In genomic region chr1:91755102-91755501, GRCm38 (mm10) we compare ENCODE assay signal across 8 mouse cellular contexts. TPM values are rescaled to one million over a fixed set of nuclear protein-coding genes. Genes with fewer than 3 reads are reported as not detected.
DNase-seq lines count a peak whose midpoint lies in the region; ATAC-seq and TF ChIP-seq lines count a peak whose summit lies in the region.

No protein-coding gene starts in this region.

- peak; percentile 35 for DNase-seq in 3134 (ENCODE audit: extremely low read depth, insufficient read length, low spot score)
- DNase-seq in adrenal gland, adult 8-10 months: peak; percentile 30
- peak; percentile 90 for DNase-seq in embryonic facial prominence, embryonic 10.5 days (ENCODE audit: low spot score)
- DNase-seq in heart, adult 2 months: peak; percentile 38 to 68
- peak; percentile 18 to 52 for DNase-seq in kidney, adult 8-10 months
- DNase-seq in limb, embryonic 11.5 days (ENCODE audit: low spot score): peak; percentile 90
- peak; percentile 79 for DNase-seq in thymus, postnatal 0 days (ENCODE audit: low spot score)

- H3K27ac ChIP-seq in embryonic facial prominence, embryonic 10.5 days (replicated peaks): peak overlapping the region; percentile 81
- H3K27ac ChIP-seq in heart, adult 2 months: no peak overlapping the region
- H3K27ac ChIP-seq in limb, embryonic 11.5 days (replicated peaks; ENCODE audit: low read depth, low read length): no peak overlapping the region
- no peak overlapping the region for H3K27ac ChIP-seq in neural tube, embryonic 13.5 days (replicated peaks)

- no peaks in the 10 kb centered on the region for H3K79me2 ChIP-seq in heart, adult 2 months (replicated peaks; ENCODE audit: control insufficient read depth, insufficient read depth, low read length)

- H3K4me3 ChIP-seq in embryonic facial prominence, embryonic 10.5 days: peak overlapping the region; percentile 33; the same call in 1 of the 2 replicates
- H3K4me3 ChIP-seq in heart, adult 2 months: no peak overlapping the region
- H3K4me3 ChIP-seq in limb, embryonic 11.5 days (ENCODE audit: low read depth, low read length): no peak overlapping the region
- no peak overlapping the region for H3K4me3 ChIP-seq in neural tube, embryonic 13.5 days

- H3K36me3 ChIP-seq in embryonic facial prominence, embryonic 10.5 days (replicated peaks): no peaks in the 10 kb centered on the region
- no peaks in the 10 kb centered on the region for H3K36me3 ChIP-seq in heart, adult 2 months (ENCODE audit: control insufficient read depth, insufficient read depth, low read length)
- no peaks in the 10 kb centered on the region for H3K36me3 ChIP-seq in limb, embryonic 11.5 days (ENCODE audit: control insufficient read depth, insufficient read depth, low read length)
- no peaks in the 10 kb centered on the region for H3K36me3 ChIP-seq in neural tube, embryonic 13.5 days

- no peak for TF ChIP-seq POLR2A in heart, adult 2 months (IDR thresholded peaks at IDR 0.05; ENCODE audit: insufficient read depth, low read depth, low read length)

- no peak for TF ChIP-seq EP300 in heart, adult 2 months (IDR thresholded peaks at IDR 0.05; ENCODE audit: insufficient read depth, low read depth, low read length)

- H3K4me1 ChIP-seq in embryonic facial prominence, embryonic 10.5 days: peaks cover 51% of the 10 kb centered on the region
- no peaks in the 10 kb centered on the region for H3K4me1 ChIP-seq in heart, adult 2 months (ENCODE audit: control insufficient read depth, insufficient read depth, low read length)
- H3K4me1 ChIP-seq in limb, embryonic 11.5 days (ENCODE audit: control insufficient read depth, insufficient read depth, low read length): peaks cover 22% of the 10 kb centered on the region
- peaks cover 14% of the 10 kb centered on the region for H3K4me1 ChIP-seq in neural tube, embryonic 13.5 days (replicated peaks)

- intact Hi-C loops in heart, adult 2 months (cut with DNase I): loop anchor here (1.0 to 10.0 kb wide), 5 partner anchors 117 to 330 kb away; no protein-coding TSS in a partner anchor

- H3K9me3 ChIP-seq in embryonic facial prominence, embryonic 10.5 days: no peaks in the 10 kb centered on the region
- H3K9me3 ChIP-seq in limb, embryonic 11.5 days (ENCODE audit: control insufficient read depth, low read length): no peaks in the 10 kb centered on the region
- no peaks in the 10 kb centered on the region for H3K9me3 ChIP-seq in neural tube, embryonic 13.5 days

- peak; percentile 67; the same call in 1 of the 2 replicates for ATAC-seq in limb, embryonic 11.5 days (ENCODE audit: insufficient number of reproducible peaks, low FRiP score, low TSS enrichment, low read depth)
- ATAC-seq in neural tube, embryonic 13.5 days (ENCODE audit: low read depth): peak; percentile 76

- no peak overlapping the region for H3K4me2 ChIP-seq in limb, embryonic 11.5 days (ENCODE audit: low read depth, severe bottlenecking)
- H3K4me2 ChIP-seq in neural tube, embryonic 13.5 days: peak overlapping the region; percentile 46

- WGBS in embryonic facial prominence, embryonic 10.5 days: under 1% methylated on average over 9 of the region's 9 CpGs
- WGBS in heart, adult 2 months: 2% methylated on average over 9 of the region's 9 CpGs
- WGBS in limb, embryonic 11.5 days: 3% methylated on average over 9 of the region's 9 CpGs
- 2% methylated on average over 9 of the region's 9 CpGs for WGBS in neural tube, embryonic 13.5 days

- H3K27me3 ChIP-seq in embryonic facial prominence, embryonic 10.5 days (replicated peaks; ENCODE audit: low read depth, poor library complexity, severe bottlenecking): peaks cover 5% of the 10 kb centered on the region; the same call in 1 of the 2 replicates
- H3K27me3 ChIP-seq in heart, adult 2 months (ENCODE audit: control insufficient read depth, insufficient read depth, low read length): no peaks in the 10 kb centered on the region
- H3K27me3 ChIP-seq in limb, embryonic 11.5 days (ENCODE audit: control insufficient read depth, insufficient read depth, low read length): no peaks in the 10 kb centered on the region
- H3K27me3 ChIP-seq in neural tube, embryonic 13.5 days: peaks cover 11% of the 10 kb centered on the region; the same call in 1 of the 2 replicates

- TF ChIP-seq CTCF in heart, adult 2 months (IDR thresholded peaks at IDR 0.05): peak; percentile 77

- H3K9ac ChIP-seq in heart, adult 2 months (ENCODE audit: low read depth, low read length): no peak overlapping the region
- H3K9ac ChIP-seq in limb, embryonic 11.5 days (ENCODE audit: low read length): no peak overlapping the region
- peak overlapping the region; percentile 49; the same call in 1 of the 2 replicates for H3K9ac ChIP-seq in neural tube, embryonic 13.5 days

RNA-seq across cellular contexts. Expression of gene Twist2, which starts 46.2 kb away (rescaled TPM):
- 1 to 10 TPM; 2.4 to 3.8 (median 2.7) TPM for total RNA-seq in adrenal gland, adult 8-10 months (2022)
- polyA plus RNA-seq in embryonic facial prominence, embryonic 10.5 days (2016; fragmentation: Nextera tagmentation; extraction: Ambion mirVana): 53.8 and 55.3 TPM in 2 replicates
- total RNA-seq in heart, adult 2 months (2021): 1 to 10 TPM; 1.1 to 2.4 TPM
- polyA plus RNA-seq in heart, adult 2 months (2012; rRNA removed): 2.5 and 4.7 TPM in 2 replicates
- 43.8 and 47.0 TPM in 2 replicates for polyA plus RNA-seq in limb, embryonic 11.5 days (2014; fragmentation: Nextera tagmentation; extraction: Ambion mirVana)
- polyA plus RNA-seq in neural tube, embryonic 13.5 days (2015; fragmentation: Nextera tagmentation; extraction: Ambion mirVana): 1.7 and 3.8 TPM in 2 replicates
- 0.72 and 1.2 TPM in 2 replicates for polyA plus RNA-seq in thymus, postnatal 0 days (2015; fragmentation: Nextera tagmentation; extraction: Ambion mirVana)

Comparison
In these comparisons a context has a peak if more than half of its experiments do, and no peak if none do; other contexts are left out.
1. DNase-seq: peak in every context shown above with its lines; median percentile 90 in embryonic facial prominence, embryonic 10.5 days; 90 in limb, embryonic 11.5 days; 79 in thymus, postnatal 0 days; 53 in heart, adult 2 months; 35 in 3134; 35 in kidney, adult 8-10 months; 30 in adrenal gland, adult 8-10 months.